Mouse (Mus musculus) lung, postnatal 25 days (tissue): ENCODE data around the gene Ano6.
A peak's percentile ranks its signal among the peaks of the same experiment; 100 is the strongest.

Source experiments
- DNase-seq: peaks from one replicate; pipeline ENCODE4 v3.0.0; 2022; ENCODE audit warnings: low spot score

Ano6 gene

DNA sequence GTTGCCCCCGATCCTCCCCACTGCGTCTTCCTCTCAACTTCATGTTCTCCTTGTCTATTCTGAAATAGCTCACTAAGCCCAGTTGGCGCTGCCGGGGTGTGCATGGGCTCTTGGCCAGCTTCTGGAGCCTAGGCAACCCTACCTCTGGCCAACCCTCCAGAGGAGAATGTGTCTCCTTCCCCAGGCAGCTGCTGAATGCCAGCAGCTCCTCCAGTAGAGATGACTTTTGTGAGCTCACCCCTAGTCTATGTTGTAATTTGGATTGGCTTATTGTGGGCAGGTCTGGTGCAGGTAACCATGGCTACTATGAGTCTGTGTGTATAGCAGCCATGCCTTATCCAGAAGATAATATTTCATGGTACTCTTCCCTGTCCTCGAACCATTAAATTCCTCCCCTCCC, 141.7 kb downstream of the Ano6 start:
- peak; percentile 61 for DNase-seq

DNA sequence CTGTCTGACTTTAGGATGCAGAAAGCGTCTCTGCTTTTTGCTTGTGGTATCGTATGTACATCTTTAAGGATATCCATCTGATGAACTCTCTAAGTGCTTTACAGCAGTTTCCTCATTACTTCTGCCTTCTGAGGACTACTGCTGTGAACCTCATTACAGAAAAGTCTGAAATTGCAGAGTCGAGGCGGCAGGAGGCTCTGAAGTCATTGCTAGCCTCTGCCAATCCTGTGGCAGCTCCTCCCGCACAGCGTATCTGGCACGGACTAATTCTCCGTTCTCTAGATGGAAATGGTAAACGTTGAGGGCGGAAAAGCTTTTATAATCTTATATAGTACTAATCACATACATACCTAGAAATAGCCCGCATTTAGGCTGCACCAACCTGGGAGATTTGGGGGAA, 144.5 kb downstream of the Ano6 start:
- no peak for DNase-seq

DNA sequence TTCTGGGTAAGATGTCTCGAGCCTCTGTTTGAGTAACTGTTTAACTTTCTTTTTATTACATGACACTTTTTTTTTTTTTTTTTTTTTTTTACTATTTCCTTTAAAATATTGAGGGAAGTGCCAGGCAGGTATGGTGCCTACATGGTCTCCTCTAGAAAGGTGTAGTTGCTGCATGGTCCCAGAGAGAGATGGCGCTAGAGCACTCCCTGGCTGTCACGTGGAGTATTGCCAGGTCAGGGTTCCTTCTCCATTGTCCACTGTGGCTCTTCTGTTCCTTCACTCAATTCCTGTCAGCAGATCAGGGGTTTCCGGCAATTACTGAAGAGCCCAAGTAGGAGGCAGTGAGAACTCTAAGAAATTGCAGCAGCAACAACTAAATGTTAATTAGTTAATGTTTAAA, 152.8 kb downstream of the Ano6 start:
- peak; percentile 49 for DNase-seq

DNA sequence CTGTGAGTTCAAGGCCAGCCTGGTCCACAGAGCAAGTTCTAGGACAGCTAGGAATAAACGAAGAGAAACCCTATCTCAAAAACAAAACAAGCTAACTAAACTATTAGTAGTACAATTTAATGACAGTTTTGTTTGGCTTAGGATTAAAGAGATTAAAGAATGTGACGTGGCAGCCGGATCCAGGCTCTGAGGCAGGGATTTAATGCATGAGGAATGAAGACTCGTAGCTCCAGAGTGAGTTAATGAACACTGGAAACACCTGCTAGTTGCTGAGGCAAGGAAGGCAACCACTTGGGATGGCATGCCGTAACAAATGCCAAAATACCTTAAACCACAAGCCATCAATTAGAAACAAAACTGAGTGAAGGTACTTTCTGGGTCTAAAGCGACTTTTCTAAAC, 153.7 kb downstream of the Ano6 start:
- DNase-seq = no peak

DNA sequence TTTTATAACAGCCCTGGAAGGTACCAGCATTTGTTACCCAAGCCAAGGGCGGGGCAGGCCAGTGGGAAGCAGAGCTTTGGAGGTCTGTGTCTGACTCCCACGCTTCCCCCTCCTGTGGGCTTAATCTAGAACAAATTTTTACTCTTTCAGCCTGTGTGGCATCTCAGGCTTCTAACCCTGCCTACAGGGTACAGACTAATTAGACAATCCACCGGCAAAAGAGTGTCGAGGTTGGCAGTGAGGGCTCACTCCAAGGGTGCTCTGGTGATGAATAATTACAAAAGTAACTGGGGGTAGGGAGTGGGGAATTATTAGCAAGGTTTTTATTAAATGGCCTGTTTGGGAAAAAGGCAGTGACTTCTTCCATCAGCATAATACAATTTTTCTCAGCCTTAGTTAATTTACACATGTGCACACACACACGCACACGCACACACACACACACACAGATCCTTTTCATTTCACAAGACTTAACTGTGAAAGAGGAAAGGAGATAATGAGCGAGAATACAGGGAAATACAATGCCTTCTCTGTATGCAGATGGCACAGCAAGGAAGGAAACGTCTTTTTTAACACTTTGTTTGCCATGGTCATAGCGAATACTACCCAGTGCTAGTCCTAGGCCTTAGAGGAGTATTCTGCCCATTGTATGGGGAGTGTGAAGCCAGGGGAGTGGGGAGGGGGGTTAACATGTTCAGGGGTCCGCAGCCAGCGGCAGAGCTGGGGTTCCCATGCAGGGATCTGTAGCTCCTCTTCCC, 155.5 kb downstream of the Ano6 start:
- no peak for DNase-seq

DNA sequence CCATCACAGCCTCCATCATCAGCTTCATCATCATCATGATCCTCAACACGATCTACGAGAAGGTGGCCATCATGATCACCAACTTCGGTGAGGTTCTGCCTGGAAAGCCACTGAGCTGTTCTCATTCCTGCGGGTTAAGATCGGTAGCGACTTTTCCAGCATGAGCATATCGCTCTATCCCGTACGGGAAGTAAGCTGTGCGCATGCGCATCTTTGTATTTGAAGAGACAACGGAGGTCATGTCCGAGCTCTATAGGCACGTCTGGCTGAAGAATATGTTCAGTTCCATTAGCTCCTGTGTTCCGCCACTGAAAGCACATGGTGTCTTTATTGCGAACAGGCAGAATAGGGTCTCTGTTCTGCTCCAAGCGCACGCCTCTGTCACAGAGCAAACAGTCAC, 157.8 kb downstream of the Ano6 start:
- DNase-seq = no peak

DNA sequence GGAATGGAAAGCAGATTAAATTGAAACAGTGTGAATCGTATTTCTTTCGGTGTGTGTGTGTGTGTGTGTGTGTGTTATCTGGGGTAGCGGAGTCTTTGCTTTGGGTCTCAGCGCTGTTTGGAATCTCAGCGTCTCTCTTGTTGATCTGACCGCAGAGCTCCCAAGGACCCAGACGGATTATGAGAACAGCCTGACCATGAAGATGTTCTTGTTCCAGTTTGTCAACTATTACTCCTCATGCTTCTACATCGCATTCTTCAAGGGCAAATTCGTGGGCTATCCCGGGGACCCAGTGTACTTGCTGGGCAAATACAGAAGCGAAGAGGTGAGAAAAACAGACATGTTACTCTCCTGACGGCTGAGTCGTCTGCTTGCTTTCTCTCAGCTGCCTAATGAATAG, 158.7 kb downstream of the Ano6 start:
- DNase-seq = no peak

DNA sequence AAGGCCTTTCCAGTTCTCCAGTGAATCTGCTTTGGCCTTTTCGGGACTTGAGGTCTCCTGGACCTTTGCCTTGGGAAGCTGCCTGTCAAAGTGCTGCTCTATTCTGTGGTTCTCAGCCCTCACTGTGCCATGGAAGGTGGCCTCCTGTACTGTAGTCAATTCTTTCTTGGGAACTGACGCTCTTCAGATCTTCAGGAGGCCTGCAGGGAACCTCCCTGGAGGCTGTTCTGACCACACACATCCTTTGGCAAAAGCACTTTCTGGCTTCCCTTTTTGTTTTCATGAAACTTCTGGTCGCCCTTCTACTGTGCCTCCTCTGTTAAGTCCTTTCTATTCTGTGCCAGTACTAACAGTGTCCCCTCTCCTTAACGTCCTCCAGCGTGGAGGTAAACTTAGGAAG, 160.9 kb downstream of the Ano6 start:
- DNase-seq = no peak

DNA sequence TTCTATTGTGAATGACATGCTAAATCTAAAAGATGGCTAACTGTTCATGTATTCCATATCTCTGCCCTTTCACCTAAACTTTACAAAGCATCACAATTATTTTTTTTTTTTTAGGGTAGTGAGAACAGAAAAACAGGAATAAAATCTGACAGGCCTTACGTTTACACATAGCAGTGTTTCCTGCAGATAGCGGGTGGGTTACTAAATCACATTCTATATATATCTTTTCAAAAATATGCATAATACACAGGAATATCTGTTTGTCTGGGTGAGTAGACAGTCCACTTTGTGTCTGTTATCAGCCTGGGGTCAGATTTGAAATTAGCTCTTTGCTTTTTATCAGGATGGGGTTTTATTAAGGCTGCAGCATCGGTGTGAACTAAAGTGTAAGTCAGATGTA, 166.0 kb downstream of the Ano6 start:
- no peak for DNase-seq

DNA sequence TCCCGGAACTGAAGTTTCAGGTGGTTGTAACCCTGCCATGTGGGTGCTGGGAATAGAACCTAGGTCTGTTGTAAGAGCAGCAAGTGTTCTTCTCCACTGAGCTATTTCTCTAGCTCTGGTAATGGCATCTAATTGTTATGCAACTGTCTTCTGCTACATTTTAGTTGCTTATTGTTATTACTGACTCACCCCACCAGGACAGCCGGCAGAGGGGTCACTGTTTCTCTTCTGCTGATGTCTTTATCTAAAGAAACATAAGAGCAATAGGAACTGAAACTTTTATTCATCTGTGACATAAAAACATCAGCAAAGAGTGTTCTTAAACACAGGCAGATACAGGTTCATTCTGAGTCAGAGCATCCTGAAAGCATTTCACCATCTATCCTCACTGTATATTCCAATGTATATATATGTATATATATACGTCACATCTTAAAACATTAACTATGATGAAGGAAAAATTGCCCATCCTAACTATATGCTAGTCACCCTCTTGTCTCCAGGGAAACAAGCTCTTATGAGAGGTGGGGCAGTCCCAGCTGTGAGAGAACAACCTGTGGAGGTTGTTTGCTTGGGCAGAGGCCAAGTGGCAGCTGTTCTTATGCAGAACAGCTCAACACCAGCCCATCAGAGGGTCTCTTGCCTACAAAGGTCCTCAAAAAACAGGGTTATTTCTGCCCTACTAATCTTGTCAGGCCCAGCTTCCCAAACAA, 171.9 kb downstream of the Ano6 start:
- DNase-seq = no peak

DNA sequence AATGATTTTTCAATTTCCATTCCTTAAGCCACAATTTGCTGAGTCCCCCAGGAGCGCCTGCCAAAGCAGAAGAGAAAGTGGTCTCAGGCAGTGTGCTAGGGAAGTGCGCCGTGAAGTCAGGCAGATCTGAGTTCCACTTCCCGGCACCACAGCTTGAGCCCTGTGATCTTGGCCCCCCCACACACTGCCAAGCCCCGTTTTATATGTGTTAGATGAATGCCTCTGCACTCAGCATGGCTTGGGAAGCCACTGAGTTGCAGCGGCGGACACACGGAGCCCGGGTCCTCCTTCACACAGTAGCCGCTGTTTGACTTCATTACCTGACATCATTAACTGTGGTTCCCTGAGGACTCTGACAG, 172.5 kb downstream of the Ano6 start:
- peak; percentile 12 for DNase-seq

DNA sequence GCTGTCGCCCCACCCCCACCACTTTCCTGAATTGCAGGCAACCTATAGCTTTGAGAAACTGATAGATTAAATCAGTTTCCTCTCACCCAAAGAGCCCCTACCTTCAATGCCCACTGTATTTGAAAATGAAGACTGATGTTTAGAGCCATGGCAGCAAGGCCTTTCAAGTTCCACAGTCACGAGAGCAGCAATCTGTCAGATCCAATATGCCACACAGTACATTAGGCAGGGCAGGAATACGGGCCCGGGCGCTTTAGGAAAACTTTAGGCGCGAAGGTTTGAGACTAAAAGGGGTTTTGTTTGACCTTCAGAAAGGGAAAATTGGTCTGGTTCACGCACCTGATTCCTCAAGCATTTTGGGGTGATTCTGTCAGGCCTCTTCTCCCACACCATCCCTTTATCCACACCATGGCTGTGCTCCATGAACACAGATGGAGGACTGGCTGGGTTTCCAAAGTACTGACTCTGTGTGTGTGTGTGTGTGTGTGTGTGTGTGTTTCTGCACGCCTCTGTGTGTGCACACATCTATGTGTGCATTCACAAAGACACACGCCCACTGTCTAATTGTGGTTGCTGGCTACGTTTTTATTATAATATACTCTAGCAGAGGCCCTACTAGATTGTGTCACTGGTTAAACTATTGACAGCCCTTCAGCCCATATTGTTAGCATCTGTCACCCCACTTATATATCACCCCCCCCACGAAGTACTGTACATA, 173.0 kb downstream of the Ano6 start:
- no peak for DNase-seq

DNA sequence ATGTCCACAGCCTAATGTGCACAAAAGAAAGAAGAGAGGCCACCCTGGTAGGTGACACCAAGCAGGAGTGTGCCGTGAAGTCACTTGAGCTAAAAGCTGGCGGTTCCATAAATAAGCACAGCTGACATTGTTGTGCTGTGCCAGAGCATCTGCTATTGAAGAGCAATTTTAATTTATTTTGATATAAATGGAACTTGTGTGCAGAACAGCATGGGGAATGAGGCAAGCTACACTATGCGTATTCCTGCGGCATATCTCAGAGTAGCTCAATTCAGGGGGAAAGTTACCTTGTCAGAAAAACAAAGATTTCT, 173.6 kb downstream of the Ano6 start:
- no peak for DNase-seq

DNA sequence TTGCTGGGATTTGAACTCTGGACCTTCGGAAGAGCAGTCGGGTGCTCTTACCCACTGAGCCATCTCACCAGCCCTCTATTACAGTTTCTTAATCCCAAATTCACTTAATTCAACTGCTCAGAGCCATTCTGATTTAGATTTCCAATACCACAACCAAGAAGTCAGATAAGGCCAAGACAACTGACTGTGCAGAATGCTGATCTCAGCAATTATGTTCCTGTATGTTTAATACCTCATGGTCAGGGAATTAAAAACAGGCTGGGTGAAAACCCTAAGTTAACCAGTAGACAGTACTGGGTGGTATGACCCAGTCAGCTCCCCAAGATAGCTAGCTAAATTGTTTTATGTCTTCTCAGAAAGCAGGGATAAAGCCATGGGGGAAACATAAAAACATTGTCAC, 176.3 kb downstream of the Ano6 start:
- DNase-seq = no peak

DNA sequence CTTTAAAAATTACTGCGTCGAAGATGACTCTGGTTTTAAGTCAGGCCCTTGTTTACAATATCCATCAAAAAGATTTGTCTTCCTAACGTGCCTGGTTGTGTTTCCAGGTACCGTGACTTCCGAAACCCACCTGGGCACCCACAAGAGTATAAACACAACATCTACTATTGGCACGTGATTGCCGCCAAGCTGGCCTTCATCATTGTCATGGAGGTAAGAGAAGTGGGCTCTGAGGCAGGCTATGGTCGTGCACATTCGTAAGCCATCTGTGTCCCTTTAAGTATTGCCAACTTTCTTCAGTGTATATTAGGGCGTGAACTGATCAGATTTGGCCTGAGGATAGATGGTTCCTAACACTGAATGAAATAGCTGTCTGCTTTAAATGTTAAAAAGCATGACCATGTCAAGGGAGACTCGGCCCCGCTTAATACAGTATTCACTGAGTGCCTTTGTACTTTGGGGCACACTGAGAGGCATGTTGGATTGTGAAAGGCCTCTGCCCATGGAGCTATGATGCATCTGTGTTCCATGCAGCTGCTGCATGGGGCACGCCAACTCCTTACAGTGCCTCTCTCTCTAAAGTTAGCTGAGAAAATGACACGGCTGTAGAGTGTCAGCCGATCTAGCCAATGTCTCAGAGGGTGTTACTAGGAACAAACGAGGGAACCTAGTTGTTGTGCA, 177.0 kb downstream of the Ano6 start:
- no peak for DNase-seq

DNA sequence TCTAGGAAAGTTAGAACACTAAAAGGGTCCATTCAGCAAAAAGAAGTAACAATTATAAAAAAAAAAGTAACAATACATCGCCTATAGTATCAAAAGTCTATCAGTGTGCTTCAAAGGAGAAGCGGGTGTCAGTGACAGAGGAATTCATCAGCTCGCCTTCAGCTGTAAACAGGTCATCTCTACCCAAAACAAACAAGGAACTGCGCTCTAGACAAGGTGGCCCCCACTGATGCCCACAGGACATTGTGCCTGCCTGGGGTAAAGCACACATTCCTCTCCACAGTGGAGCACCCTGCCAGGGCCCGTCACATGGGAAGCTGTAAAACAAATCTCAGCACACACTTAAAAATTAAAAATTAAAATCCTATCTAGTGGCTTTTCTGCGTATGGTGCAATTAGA, 179.0 kb downstream of the Ano6 start:
- no peak for DNase-seq

DNA sequence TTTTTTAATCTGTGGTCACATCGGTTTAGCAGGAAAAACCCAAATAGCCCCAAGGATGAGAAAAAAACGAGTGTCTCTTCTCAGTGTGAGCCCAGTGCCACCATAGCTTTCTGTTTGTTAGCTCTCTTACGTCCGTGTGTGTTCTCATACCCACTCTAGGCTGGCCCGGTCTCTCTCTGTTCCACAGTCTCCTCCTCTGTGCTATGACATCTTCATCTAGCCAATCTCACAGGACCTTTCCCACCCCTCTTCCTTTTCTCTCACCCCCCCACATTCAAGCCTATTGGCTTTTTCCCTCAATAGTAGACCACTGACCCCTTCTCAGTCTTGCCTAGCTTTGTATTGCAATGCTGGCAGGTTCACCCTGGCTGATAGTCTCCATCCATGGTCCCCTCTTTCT, 179.5 kb downstream of the Ano6 start:
- no peak for DNase-seq

DNA sequence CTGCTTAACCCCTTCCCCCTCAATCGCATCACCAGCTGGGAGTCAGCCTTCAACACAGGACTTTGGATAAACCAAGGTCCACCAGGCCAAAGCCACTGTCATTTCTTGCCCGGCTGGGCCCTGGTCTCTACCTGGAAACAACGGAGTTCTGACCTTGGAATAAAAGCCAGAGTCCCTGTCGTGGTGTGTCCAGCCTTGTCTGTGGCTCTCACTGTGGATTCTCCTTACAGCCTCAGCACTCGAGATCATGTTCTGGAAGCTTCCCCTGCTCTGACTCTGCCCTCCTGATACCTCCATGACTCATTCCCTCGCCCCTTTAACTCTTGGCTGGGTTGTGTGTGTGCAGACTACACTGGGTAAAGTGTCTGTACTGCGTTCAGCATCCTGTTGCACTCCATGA, 180.0 kb downstream of the Ano6 start:
- DNase-seq = no peak

DNA sequence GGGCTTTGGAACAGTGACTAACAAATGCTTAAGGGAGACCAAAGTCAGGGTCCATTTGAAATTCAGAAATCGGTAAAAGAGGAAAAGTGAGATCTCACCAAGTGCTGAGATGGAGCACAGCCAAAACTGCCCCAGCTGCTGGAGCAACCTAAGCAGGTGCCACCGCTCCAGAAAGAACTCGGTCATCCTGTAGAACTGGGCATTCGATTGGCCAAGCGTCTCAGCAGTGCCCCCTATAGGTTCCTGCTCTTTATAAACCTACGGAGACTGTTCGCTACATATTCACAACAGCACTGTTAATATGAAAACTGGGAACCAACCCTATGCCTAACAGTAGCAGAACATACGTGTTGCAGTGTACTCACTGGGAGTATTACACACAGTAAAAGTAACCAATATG, 180.7 kb downstream of the Ano6 start:
- DNase-seq = no peak

DNA sequence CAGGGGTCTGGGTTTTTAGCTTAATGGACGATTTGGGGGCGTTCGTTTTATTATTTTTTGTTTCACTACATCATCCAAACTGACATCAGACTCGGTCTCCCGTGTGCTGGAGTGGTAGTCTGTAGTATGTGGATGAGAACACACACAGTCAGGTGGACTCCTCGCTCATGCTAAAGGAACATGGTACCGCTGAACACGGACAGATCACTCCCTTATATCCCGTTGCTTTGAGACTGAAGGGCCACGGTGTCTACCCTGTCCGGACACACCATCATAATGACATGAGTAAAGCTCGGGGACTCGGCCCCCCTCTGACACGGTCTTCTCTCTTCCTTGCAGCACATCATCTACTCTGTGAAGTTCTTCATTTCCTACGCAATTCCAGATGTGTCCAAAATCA, 181.5 kb downstream of the Ano6 start:
- no peak for DNase-seq

DNA sequence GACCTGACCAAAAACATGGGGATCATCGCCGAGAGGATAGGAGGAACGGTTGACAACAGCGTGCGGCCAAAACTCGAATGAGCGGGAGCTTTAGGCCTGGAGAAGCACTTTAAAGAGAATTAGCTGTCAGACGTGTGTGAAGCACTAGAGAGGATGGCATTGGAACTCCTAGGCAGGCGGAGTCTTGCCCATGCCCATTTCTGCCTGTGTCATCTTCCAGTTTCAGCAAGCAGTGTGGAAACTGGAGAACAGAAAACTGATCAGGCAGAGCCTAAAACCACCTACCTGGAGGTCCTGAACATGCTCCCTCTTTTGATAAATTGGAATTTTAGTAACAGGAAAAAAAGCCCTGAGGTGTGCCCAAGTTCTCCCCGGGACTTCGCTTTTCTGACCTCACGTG, 182.0 kb downstream of the Ano6 start:
- DNase-seq = no peak

DNA sequence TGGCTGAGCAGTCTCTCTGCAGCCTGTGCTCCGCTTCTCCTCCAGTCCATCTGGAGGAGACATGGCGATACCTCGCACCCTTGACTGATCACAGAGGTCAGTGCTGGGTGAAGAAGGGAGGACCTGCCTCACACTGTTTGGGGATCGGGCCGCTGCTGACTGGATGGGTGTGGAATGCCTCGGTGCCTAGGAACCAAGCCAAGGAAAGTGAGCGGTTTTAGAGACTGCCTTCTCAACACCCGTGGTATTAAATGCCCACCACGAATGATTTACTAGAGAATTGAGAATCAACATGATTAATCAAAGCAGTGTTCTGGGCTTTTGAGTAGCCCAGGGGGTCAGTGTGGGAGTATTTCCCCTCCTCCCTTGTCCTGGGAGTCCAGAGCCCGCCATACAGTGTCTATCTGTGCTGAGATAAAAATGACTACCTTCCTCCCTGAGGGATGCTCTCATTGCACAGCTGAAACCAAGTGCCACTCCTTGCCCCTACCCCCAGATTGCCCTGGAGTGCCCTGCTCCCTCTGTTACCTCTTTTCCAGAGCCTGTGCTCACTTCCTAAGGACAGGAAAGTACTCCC, 183.5 kb downstream of the Ano6 start:
- DNase-seq = no peak
